Mouse (Mus musculus): ENCODE measurements around the gene Eefsec. TPM values are rescaled to one million over a fixed set of nuclear protein-coding genes. Genes with fewer than 3 reads are reported as not detected.

The Eefsec gene
- total and polyA plus RNA-seq, 3 experiments, result 27.5 to 378 (median 40.7) TPM

- Histone ChIP-seq H3K36me3 (ENCODE audit: control insufficient read depth in 1 of 2, insufficient read depth in 2 of 2, low read length in 2 of 2) (peaks cover 0 to 7% of the 10 kb centered on the region in 2 experiments; a peak in 2 of 4 replicates), H3K9me3 (replicated peaks; ENCODE audit: insufficient read depth, low read length) (no peaks in the 10 kb centered on the region), H3K4me1 (ENCODE audit: control insufficient read depth in 1 of 2, insufficient read depth in 2 of 2, low read length in 2 of 2) (peaks cover 5% of the 10 kb centered on the region in 2 experiments; a peak in 3 of 4 replicates), H3K27me3 (ENCODE audit: control insufficient read depth in 1 of 2, insufficient read depth in 2 of 2, low read length in 2 of 2) (no peaks in the 10 kb centered on the region), H3K79me2 (ENCODE audit: control insufficient read depth, insufficient read depth, low read length, poor library complexity) (no peaks in the 10 kb centered on the region), H3K27ac (ENCODE audit: control insufficient read depth, low read depth, low read length) (no peak overlapping the region), H3K9ac (ENCODE audit: control insufficient read depth, low read depth, low read length, poor library complexity, severe bottlenecking) (no peak overlapping the region), H3K4me3 (ENCODE audit: control insufficient read depth in 1 of 2, insufficient read depth in 1 of 2, low read depth in 2 of 2, low read length in 2 of 2) (no peak overlapping the region)
- TF ChIP-seq BHLHE40 (IDR thresholded peaks at IDR 0.05; ENCODE audit: borderline replicate concordance, low read depth, low read length) (no peak), POLR2AphosphoS5 (IDR thresholded peaks at IDR 0.05; ENCODE audit: borderline replicate concordance, low read depth, low read length) (no peak), ZKSCAN1 (IDR thresholded peaks at IDR 0.05; ENCODE audit: low read depth, low read length) (no peak), MAFK (IDR thresholded peaks at IDR 0.05; ENCODE audit: borderline replicate concordance, low read depth, low read length) (no peak), SMC3 (IDR thresholded peaks at IDR 0.05; ENCODE audit: low read depth, low read length) (no peak), MAZ (IDR thresholded peaks at IDR 0.05; ENCODE audit: low read depth, low read length) (no peak), ELF1 (IDR thresholded peaks at IDR 0.05; ENCODE audit: low read depth, low read length) (no peak), EP300 (IDR thresholded peaks at IDR 0.05; ENCODE audit: low read depth in 1 of 2, low read length in 2 of 2) (no peak), ZNF384 (IDR thresholded peaks at IDR 0.05; ENCODE audit: low read depth, low read length) (no peak), RCOR1 (IDR thresholded peaks at IDR 0.05; ENCODE audit: low read depth, low read length) (no peak), TCF12 (IDR thresholded peaks at IDR 0.05; ENCODE audit: low read depth, low read length) (no peak), MXI1 (IDR thresholded peaks at IDR 0.05; ENCODE audit: low read depth, low read length) (no peak), MAX (IDR thresholded peaks at IDR 0.05; ENCODE audit: low read length) (no peak), UBTF (IDR thresholded peaks at IDR 0.05; ENCODE audit: borderline replicate concordance, insufficient read depth, low read depth, low read length) (no peak), HCFC1 (IDR thresholded peaks at IDR 0.05; ENCODE audit: low read depth, low read length) (no peak), MYC (IDR thresholded peaks at IDR 0.05; ENCODE audit: low read depth, low read length) (no peak)
- no peak for DNase-seq (ENCODE audit: low read depth, low spot score)
These were observed 61.8 kb downstream of the Eefsec start for GRCm38 (mm10) chr6:88384420-88385053.

GRCm38 (mm10) chr6:88383734-88384133 lies 62.6 kb downstream of the Eefsec start:
- no peak overlapping the region for H3K4me3 ChIP-seq (ENCODE audit: control insufficient read depth in 1 of 2, insufficient read depth in 1 of 2, low read depth in 2 of 2, low read length in 2 of 2)
- H3K27ac ChIP-seq (ENCODE audit: control insufficient read depth, low read depth, low read length), result no peak overlapping the region
- H3K4me1 ChIP-seq (ENCODE audit: control insufficient read depth in 1 of 2, insufficient read depth in 2 of 2, low read length in 2 of 2), result peaks cover 13% of the 10 kb centered on the region in 2 experiments
- no peaks in the 10 kb centered on the region for H3K27me3 ChIP-seq (ENCODE audit: control insufficient read depth in 1 of 2, insufficient read depth in 2 of 2, low read length in 2 of 2)
- DNase-seq (ENCODE audit: low read depth, low spot score), result no peak
- H3K79me2 ChIP-seq (ENCODE audit: control insufficient read depth, insufficient read depth, low read length, poor library complexity), result no peaks in the 10 kb centered on the region
- H3K9me3 ChIP-seq (replicated peaks; ENCODE audit: insufficient read depth, low read length), result no peaks in the 10 kb centered on the region
- peaks cover 0 to 15% of the 10 kb centered on the region in 2 experiments; a peak in 2 of 4 replicates for H3K36me3 ChIP-seq (ENCODE audit: control insufficient read depth in 1 of 2, insufficient read depth in 2 of 2, low read length in 2 of 2)
- H3K9ac ChIP-seq (ENCODE audit: control insufficient read depth, low read depth, low read length, poor library complexity, severe bottlenecking), result no peak overlapping the region
- TF ChIP-seq TAL1 (IDR thresholded peaks at IDR 0.05; ENCODE audit: low read length), result no peak
- no peak for TF ChIP-seq HCFC1 (IDR thresholded peaks at IDR 0.05; ENCODE audit: low read depth, low read length)
- no peak for TF ChIP-seq TCF12 (IDR thresholded peaks at IDR 0.05; ENCODE audit: low read depth, low read length)
- no peak for TF ChIP-seq ZKSCAN1 (IDR thresholded peaks at IDR 0.05; ENCODE audit: low read depth, low read length)
- no peak for TF ChIP-seq UBTF (IDR thresholded peaks at IDR 0.05; ENCODE audit: borderline replicate concordance, insufficient read depth, low read depth, low read length)
- no peak for TF ChIP-seq NRF1 (IDR thresholded peaks at IDR 0.05; ENCODE audit: insufficient read depth, low read depth, low read length, poor library complexity, severe bottlenecking)
- no peak for TF ChIP-seq NELFE (IDR thresholded peaks at IDR 0.05; ENCODE audit: low read depth, low read length)
- TF ChIP-seq MAFK (IDR thresholded peaks at IDR 0.05; ENCODE audit: borderline replicate concordance, low read depth, low read length), result no peak
- TF ChIP-seq CHD2 (IDR thresholded peaks at IDR 0.05; ENCODE audit: low read length), result no peak
- TF ChIP-seq USF2 (IDR thresholded peaks at IDR 0.05; ENCODE audit: borderline replicate concordance in 1 of 2, insufficient read depth in 1 of 2, low read depth in 1 of 2, low read length in 2 of 2), result no peak
